Mouse (Mus musculus) left cerebral cortex, postnatal 36 days (tissue): Measurements from ENCODE around the gene Cbll1. TPM values are rescaled to one million over a fixed set of nuclear protein-coding genes. Genes with fewer than 3 reads are reported as not detected.

Experiments used
- DNase-seq, 2 experiments: peaks; one replicate each; pipeline ENCODE4 v3.0.0; 2021 to 2022; ENCODE audit warnings: low spot score in 2 of 2, mixed read lengths in 1 of 2
- intact Hi-C: fragments of 180-260 bp; cut with DNase I; formaldehyde crosslinking; loops from one replicate; pipeline ENCODE4 v1.15.1; 2025
- total RNA-seq, 2 experiments: library from RNA; stranded (reverse); gene quantifications; 2 replicates each; pipeline ENCODE4 v1.2.3; 2021

Gene Cbll1
- 10 to 100 TPM; 19.8 to 24.8 TPM for total RNA-seq

DNA sequence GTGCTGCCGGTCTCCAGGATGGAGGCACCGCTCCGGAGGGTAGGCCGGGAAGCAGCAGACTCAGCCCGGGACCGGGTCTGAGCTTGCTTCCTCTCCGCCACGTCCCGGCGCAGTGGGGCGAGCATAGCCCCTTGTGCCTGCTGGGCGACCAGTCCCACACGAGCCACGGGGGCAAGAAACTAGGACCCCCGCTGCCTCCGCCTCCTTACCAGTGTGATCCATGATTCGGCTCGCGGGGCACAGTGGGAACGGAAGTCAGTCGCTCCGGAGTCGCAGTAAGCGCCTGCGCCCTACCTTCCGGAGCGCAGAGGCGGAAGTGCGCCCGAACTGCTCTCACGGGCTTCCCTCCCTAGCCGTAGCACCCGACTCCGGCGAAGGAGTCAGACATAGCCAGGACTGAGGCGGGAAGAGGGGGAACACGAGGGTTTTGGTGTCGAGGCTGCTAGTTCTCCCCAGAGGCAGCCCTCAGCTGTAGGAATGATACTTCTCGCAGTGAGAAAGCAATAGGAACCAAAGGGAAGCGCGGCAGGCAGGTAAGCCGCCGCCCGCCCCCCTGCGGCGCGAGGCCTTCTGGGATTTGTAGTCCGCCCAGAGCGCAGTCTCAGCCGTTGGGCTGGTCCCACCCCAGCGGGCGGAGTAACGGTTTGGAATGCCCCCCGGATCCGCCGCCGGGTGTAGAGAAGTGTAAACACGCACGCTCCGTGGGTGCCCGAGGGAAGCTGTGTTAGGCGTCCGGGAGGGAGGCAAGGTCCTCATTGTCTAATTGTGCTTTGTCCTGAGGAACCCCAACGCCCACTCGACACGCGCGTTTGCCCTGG is at the start of gene Cbll1:
Cbll1 (minus strand) TSS at position 303 of the 818 bp plus-strand sequence.
- intact Hi-C loops = loop anchor here (10.0 kb wide), 2 partner anchors 125 to 135 kb away; partner anchors contain the start of gene Bcap29
- peak; percentile 98 for DNase-seq

DNA sequence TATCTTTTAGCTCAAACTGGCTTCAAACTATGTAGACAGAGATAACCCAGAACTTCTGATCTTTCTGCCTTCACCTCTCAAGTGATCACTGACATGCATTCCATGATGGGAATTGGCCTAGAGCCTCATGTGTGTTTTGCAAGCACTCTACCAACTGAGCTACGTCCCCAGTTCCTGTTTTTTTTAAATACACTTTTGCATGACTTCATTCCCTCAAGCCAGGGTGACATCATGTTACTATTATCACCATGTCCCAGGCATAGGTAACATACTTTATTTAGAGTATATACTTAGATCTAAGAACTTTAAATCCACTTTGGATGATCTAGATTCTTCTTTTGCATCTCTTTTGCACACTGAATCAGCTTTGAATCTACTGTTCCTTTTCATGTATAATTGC is 46.6 kb upstream of the Cbll1 start:
- DNase-seq = no peak
- intact Hi-C loops = no loop called here

- no peak for DNase-seq
- intact Hi-C loops = no loop called here
These were observed 45.8 kb upstream of the Cbll1 start for GRCm38 (mm10) chr12:31545219-31545618.

- peak in 1 of 2 experiments; percentile 12 for DNase-seq
- intact Hi-C loops = no loop called here
These were observed 42.1 kb upstream of the Cbll1 start for GRCm38 (mm10) chr12:31541541-31541940.

DNA sequence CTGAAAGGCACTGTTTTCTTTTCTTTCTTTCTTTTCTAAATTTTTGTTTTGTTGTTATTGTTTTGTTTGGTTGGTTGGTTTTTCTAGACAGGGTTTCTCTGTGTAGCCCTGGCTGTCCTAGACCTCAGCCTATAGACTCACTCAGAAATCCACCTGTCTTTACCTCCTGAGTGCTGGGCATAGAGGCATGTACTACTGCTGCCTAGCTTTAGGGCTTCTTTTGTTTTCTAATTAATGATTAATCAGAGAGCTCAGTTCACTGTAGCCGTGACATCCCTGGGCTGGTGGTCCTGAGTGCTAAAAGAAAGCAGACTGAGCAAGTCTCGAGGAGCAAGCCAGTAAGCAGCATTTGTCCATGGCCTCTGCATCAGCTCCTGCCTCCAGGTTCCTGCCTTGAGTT is 40.4 kb upstream of the Cbll1 start:
- DNase-seq = no peak
- intact Hi-C loops = no loop called here

- intact Hi-C loops = no loop called here
These were observed 38.3 kb upstream of the Cbll1 start for GRCm38 (mm10) chr12:31537515-31538230.

GRCm38 (mm10) chr12:31534060-31534843 is 34.8 kb upstream of the Cbll1 start:
- intact Hi-C loops = loop anchor here (5.0 kb wide), 1 partner anchor 43 kb away; no protein-coding TSS in a partner anchor

More at GRCm38 (mm10) chr12:31537515-31538230, 38.3 kb upstream of the Cbll1 start:
- DNase-seq = no peak

DNA sequence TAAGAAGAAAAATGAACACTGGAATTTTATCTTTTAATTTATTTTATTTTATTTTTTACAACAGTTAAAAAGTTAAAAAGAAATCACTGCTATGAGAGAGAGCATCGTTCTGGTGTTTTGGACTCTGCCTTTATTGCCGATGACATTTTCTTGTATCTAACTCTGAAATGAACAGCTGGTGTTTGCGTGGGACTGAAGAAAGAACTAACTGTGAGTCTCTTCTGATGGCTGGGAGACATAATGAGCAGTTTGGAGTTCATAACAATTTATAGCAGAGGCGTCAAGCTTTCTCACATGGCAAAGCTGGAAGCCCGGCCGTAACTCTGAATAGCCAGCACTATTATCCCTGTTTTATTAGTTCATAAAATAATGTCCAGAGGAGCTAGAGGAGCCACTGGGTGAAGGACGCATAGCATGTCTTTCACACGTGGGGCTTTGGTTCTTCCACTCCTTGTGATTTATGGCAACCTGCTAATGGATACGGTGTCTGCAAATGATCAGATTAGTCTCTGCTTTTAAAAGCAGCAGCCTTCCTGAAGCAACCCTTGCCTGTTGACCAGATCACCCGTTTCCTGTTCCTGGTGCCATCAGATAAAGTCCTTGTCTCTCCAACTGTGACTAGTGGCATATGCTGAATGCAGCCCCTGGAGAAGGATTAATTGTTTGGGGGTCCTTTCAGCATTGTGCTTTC is 33.9 kb upstream of the Cbll1 start:
- no peak for DNase-seq
- intact Hi-C loops = loop anchor here (5.0 kb wide), 1 partner anchor 44 kb away; no protein-coding TSS in a partner anchor

More at GRCm38 (mm10) chr12:31534060-31534843, 34.8 kb upstream of the Cbll1 start:
- no peak for DNase-seq

GRCm38 (mm10) chr12:31532054-31532453 is 32.6 kb upstream of the Cbll1 start:
- DNase-seq = no peak
- intact Hi-C loops = loop anchor here (5.0 kb wide), 1 partner anchor 45 kb away; no protein-coding TSS in a partner anchor

GRCm38 (mm10) chr12:31527407-31527806 is 28.0 kb upstream of the Cbll1 start:
- intact Hi-C loops = no loop called here

DNA sequence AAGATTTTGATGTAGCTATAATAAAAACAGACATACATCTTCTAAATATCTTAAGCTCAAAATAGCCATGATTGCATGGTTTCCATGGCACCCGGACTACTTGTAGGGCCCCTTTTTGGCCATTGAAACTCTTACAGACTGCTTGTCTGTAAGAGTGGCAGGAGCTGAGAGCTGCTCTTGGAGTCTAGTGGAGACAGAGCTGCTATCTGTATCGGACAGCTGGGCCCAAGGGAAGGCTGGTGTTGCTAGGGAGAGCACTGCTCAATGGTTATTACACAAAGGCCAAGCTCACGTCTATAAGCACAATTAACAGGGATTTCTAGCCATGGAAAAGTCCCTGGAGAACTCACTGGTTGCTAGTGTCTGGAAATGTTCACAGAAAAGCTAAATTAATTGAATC is 22.0 kb upstream of the Cbll1 start:
- intact Hi-C loops = no loop called here
- no peak for DNase-seq

More at GRCm38 (mm10) chr12:31527407-31527806, 28.0 kb upstream of the Cbll1 start:
- DNase-seq = no peak

- intact Hi-C loops = no loop called here
- no peak for DNase-seq
These were observed 20.7 kb upstream of the Cbll1 start for GRCm38 (mm10) chr12:31520119-31520518.

DNA sequence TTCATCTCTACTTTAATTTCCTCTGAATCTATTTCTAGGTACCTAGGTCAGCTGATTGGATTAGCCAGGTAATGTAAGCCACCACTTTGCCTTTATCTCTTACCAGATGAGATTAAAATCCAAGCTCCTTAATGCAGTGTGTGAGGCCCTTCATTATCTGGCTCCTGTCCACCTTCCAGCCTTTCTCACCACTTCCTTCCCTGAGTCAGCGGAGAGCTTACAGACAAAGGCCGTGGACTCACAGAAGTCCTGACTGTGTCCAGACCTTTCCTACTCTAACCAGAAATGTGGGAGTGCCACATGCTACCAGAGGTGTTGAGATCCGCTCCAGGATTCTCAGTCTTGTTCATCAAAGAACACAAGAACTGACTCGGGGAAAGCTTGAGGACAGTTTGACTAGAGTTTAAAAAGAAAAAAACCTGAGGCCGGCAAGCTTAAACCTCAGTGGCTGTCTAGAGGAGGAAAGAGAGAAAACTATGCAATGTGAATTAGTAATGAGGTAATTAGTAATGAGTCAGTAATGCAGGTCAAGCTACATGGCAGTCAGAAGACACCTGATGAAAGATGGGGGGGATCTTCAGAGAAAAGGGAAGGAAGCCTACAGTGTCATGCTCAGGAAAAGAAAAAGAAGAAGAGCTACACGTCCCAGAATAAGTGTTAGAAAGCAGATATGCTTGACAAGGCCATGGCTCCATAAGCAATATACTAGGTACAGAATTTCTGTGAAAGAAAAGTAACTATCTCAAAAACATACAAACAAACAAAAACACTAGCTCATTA is 14.5 kb upstream of the Cbll1 start:
- no peak for DNase-seq
- intact Hi-C loops = loop anchor here (5.0 kb wide), 2 partner anchors 138 to 193 kb away; partner anchors contain the start of genes Cog5 and Dus4l

- intact Hi-C loops = loop anchor here (5.0 kb wide), 2 partner anchors 139 to 194 kb away; partner anchors contain the start of genes Cog5 and Dus4l
- no peak for DNase-seq
These were observed 13.4 kb upstream of the Cbll1 start for GRCm38 (mm10) chr12:31512634-31513411.

DNA sequence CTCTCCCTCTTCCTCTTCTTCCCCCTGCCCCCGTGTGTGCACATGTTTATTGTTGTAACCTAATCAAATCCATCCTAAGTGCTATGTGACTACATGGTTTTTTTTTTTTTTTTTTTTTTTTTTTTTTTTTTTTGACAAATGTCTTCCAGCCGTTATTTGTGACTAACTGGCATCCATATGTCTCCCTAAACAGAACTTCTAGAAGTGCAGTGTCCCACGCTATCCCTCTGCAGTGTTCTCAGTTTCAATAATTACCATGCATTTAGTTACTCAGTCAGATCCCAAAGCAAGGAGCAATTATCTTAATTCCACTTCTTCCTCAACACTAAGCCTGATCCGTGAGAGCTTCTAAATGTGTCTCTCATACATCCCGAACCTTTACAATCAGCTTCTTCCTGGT is 11.8 kb upstream of the Cbll1 start:
- intact Hi-C loops = loop anchor here (5.0 kb wide), 2 partner anchors 141 to 196 kb away; partner anchors contain the start of genes Cog5 and Dus4l
- DNase-seq = no peak

DNA sequence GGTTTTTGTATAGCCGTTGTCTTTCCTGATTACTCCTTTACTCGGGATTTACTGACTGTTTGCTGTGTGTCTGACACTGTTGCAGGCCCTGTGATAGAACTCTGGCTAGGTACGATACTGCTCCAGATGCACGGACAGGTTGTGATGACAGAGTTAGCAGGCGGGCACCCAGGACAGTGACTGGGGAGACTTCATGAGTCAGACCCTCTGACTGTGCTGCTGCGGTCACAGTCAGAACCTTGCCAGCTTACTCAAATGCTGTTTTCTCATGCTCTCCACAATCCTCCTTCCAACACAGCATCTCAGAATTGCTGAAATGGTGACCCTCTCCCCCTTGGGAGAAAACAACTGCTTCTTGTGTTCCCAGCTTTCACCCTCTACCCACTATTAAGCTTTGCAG is 9.1 kb upstream of the Cbll1 start:
- intact Hi-C loops = loop anchor here (5.0 to 10.0 kb wide), 2 partner anchors 126 to 419 kb away; partner anchors contain the start of gene Bcap29
- no peak for DNase-seq

GRCm38 (mm10) chr12:31507718-31508364 is 8.4 kb upstream of the Cbll1 start:
- intact Hi-C loops = loop anchor here (5.0 to 10.0 kb wide), 2 partner anchors 127 to 419 kb away; partner anchors contain the start of gene Bcap29
- DNase-seq = no peak
